Mouse (Mus musculus) gastrocnemius, postnatal 25 days (tissue): ENCODE data around the gene Aqp6. TPM values are rescaled to one million over a fixed set of nuclear protein-coding genes. Genes with fewer than 3 reads are reported as not detected.

Experiments
- DNase-seq: peaks from one replicate; pipeline ENCODE4 v3.0.0; 2022
- total RNA-seq, 2 experiments: library from RNA; stranded (reverse); gene quantifications; 1 replicate in 1 of 2; 2 replicates in 1 of 2; pipeline ENCODE4 v1.2.3; 2021

The Aqp6 gene
- total RNA-seq, 2 experiments from 2014 or later: not detected

GRCm38 (mm10) chr15:99599245-99600070 lies 1.7 kb upstream of the Aqp6 start:
- no peak for DNase-seq

- no peak for DNase-seq
These were observed 572 bp downstream of the Aqp6 start for GRCm38 (mm10) chr15:99601823-99602120.

GRCm38 (mm10) chr15:99602206-99602820 lies 1.1 kb downstream of the Aqp6 start:
- DNase-seq: no peak

GRCm38 (mm10) chr15:99603216-99603615 lies 2.0 kb downstream of the Aqp6 start:
- no peak for DNase-seq

- no peak for DNase-seq
These were observed 4.4 kb downstream of the Aqp6 start for GRCm38 (mm10) chr15:99605595-99605994.

GRCm38 (mm10) chr15:99606515-99606914 lies 5.3 kb downstream of the Aqp6 start:
- no peak for DNase-seq

- no peak for DNase-seq
These were observed 6.4 kb downstream of the Aqp6 start for GRCm38 (mm10) chr15:99607388-99608113.

GRCm38 (mm10) chr15:99608382-99609125 lies 7.4 kb downstream of the Aqp6 start:
- DNase-seq: no peak

- no peak for DNase-seq
These were observed 10.4 kb downstream of the Aqp6 start for GRCm38 (mm10) chr15:99611563-99611962.

- DNase-seq: no peak
These were observed 13.1 kb downstream of the Aqp6 start for GRCm38 (mm10) chr15:99614273-99614672.

GRCm38 (mm10) chr15:99614753-99615152 lies 13.6 kb downstream of the Aqp6 start:
- peak; percentile 22 for DNase-seq

- no peak for DNase-seq
These were observed 14.0 kb downstream of the Aqp6 start for GRCm38 (mm10) chr15:99615246-99615645.

- no peak for DNase-seq
These were observed 17.4 kb downstream of the Aqp6 start for GRCm38 (mm10) chr15:99618595-99618994.

GRCm38 (mm10) chr15:99619821-99620220 lies 18.6 kb downstream of the Aqp6 start:
- DNase-seq: no peak

- no peak for DNase-seq
These were observed 20.9 kb downstream of the Aqp6 start for GRCm38 (mm10) chr15:99622063-99622462.

- no peak for DNase-seq
These were observed 30.4 kb downstream of the Aqp6 start for GRCm38 (mm10) chr15:99631618-99632017.

GRCm38 (mm10) chr15:99634702-99635101 lies 33.5 kb downstream of the Aqp6 start:
- DNase-seq: no peak

- no peak for DNase-seq
These were observed 36.4 kb downstream of the Aqp6 start for GRCm38 (mm10) chr15:99637405-99638123.

- no peak for DNase-seq
These were observed 36.9 kb downstream of the Aqp6 start for GRCm38 (mm10) chr15:99638124-99638485.

- no peak for DNase-seq
These were observed 41.4 kb downstream of the Aqp6 start for GRCm38 (mm10) chr15:99642622-99643021.

- DNase-seq: no peak
These were observed 42.6 kb downstream of the Aqp6 start for GRCm38 (mm10) chr15:99643832-99644231.

GRCm38 (mm10) chr15:99644776-99645175 lies 43.6 kb downstream of the Aqp6 start:
- DNase-seq: peak; percentile 31
